Mouse (Mus musculus) lung, postnatal 0 days (tissue): ENCODE data around the gene Kctd20. TPM values are rescaled to one million over a fixed set of nuclear protein-coding genes. Genes with fewer than 3 reads are reported as not detected.

Experiments
- ATAC-seq: fragments of 200-750 bp; cut with Nextera tagmentation; 2 replicates; pipeline ENCODE4 v1.8.0; 2017; ENCODE audit warnings: moderate library complexity
- DNase-seq: peaks from one replicate; pipeline ENCODE4 v3.0.0-alpha.2; 2016; ENCODE audit warnings: low spot score
- H3K27ac ChIP-seq: fragments of 300-500 bp; sonication (generic); 2 replicates; pipeline ENCODE4 v1.5.1; 2014; ENCODE audit warnings: antibody characterized with exemption, mild to moderate bottlenecking, low read length, mixed read lengths
- H3K27me3 ChIP-seq: fragments of 300-500 bp; sonication (generic); replicated peaks from 2 replicates; pipeline ENCODE4 v1.6.1; 2014; ENCODE audit warnings: low read length, mixed read lengths; ENCODE audit not compliant: insufficient read depth
- H3K36me3 ChIP-seq: fragments of 300-500 bp; sonication (generic); 2 replicates; pipeline ENCODE4 v1.6.1; 2014; ENCODE audit warnings: low read length, mixed read lengths; ENCODE audit not compliant: insufficient read depth
- H3K4me1 ChIP-seq: fragments of 300-500 bp; sonication (generic); 2 replicates; pipeline ENCODE4 v1.6.1; 2014; ENCODE audit warnings: antibody characterized with exemption, low read depth, low read length, mixed read lengths; ENCODE audit not compliant: insufficient read depth
- H3K4me2 ChIP-seq: fragments of 300-500 bp; sonication (generic); replicated peaks from 2 replicates; pipeline ENCODE4 v1.6.1; 2014; ENCODE audit warnings: low read depth, mild to moderate bottlenecking, low read length, moderate library complexity, mixed read lengths
- H3K4me3 ChIP-seq: fragments of 300-500 bp; sonication (generic); 2 replicates; pipeline ENCODE4 v1.5.1; 2014; ENCODE audit warnings: low read depth, low read length
- H3K9ac ChIP-seq: fragments of 300-500 bp; sonication (generic); replicated peaks from 2 replicates; pipeline ENCODE4 v1.6.1; 2014; ENCODE audit warnings: low read depth, mild to moderate bottlenecking
- H3K9me3 ChIP-seq: fragments of 300-500 bp; sonication (generic); 2 replicates; pipeline ENCODE4 v1.6.1; 2016; ENCODE audit warnings: low read length, mixed read lengths
- CTCF ChIP-seq: IDR thresholded peaks from 2 replicates; pipeline ENCODE4 v1.5.1; 2016; ENCODE audit warnings: antibody characterized with exemption, mild to moderate bottlenecking
- EP300 ChIP-seq: IDR thresholded peaks from 2 replicates; pipeline ENCODE4 v1.6.1; 2016; ENCODE audit warnings: antibody characterized with exemption, mild to moderate bottlenecking, control low read depth
- WGBS: fragments of 180-500 bp; shearing (Covaris S2); extraction: QIAGEN DNeasy Blood & Tissue Kit; methylation state at CpG from one replicate; pipeline ENCODE4 v1.1.7; 2014; 5-methylcytosine and 5-hydroxymethylcytosine counted together
- polyA plus RNA-seq: library from polyadenylated mRNA; unstranded; fragments of >200 nt; fragmentation: Nextera tagmentation; extraction: Ambion mirVana; gene quantifications from 2 replicates; pipeline ENCODE4 v1.2.1, GENCODE M21; 2015

Kctd20 gene
- polyA plus RNA-seq, 1 experiment from 2014 or later: 44.3 TPM

- no peaks in the 10 kb centered on the region for H3K36me3 ChIP-seq
- peak; percentile 67 for TF ChIP-seq CTCF
- no peak for TF ChIP-seq EP300
- no peak overlapping the region for H3K4me3 ChIP-seq
- DNase-seq (no peak), ATAC-seq (no peak)
- H3K9ac ChIP-seq: no peak overlapping the region
- H3K27ac ChIP-seq: no peak overlapping the region
- no peaks in the 10 kb centered on the region for H3K4me1 ChIP-seq
- no peaks in the 10 kb centered on the region for H3K9me3 ChIP-seq
- no peak overlapping the region for H3K4me2 ChIP-seq
- 81% methylated on average over 10 of the region's 10 CpGs for WGBS
- no peaks in the 10 kb centered on the region for H3K27me3 ChIP-seq
These were observed 15.0 kb upstream of the Kctd20 start for GRCm38 (mm10) chr17:28936622-28937345.

GRCm38 (mm10) chr17:28940776-28941555 is 10.8 kb upstream of the Kctd20 start:
- H3K9ac ChIP-seq: no peak overlapping the region
- no peak for ATAC-seq
- H3K4me3 ChIP-seq: no peak overlapping the region
- no peak for DNase-seq
- no peak overlapping the region for H3K27ac ChIP-seq
- TF ChIP-seq EP300 (no peak), CTCF (no peak)
- H3K36me3 ChIP-seq: no peaks in the 10 kb centered on the region
- no peaks in the 10 kb centered on the region for H3K9me3 ChIP-seq
- H3K4me1 ChIP-seq: no peaks in the 10 kb centered on the region
- WGBS: 89% methylated on average over 25 of the region's 25 CpGs
- H3K4me2 ChIP-seq: no peak overlapping the region
- H3K27me3 ChIP-seq: no peaks in the 10 kb centered on the region

GRCm38 (mm10) chr17:28942101-28942500 is 9.6 kb upstream of the Kctd20 start:
- Histone ChIP-seq H3K4me3 (no peak overlapping the region), H3K27ac (no peak overlapping the region), H3K9ac (no peak overlapping the region), H3K36me3 (no peaks in the 10 kb centered on the region), H3K9me3 (no peaks in the 10 kb centered on the region), H3K4me2 (no peak overlapping the region), H3K27me3 (no peaks in the 10 kb centered on the region), H3K4me1 (no peaks in the 10 kb centered on the region)
- DNase-seq (no peak), ATAC-seq (no peak)
- WGBS: 74% methylated on average over 10 of the region's 11 CpGs
- TF ChIP-seq EP300 (no peak), CTCF (no peak)

DNA sequence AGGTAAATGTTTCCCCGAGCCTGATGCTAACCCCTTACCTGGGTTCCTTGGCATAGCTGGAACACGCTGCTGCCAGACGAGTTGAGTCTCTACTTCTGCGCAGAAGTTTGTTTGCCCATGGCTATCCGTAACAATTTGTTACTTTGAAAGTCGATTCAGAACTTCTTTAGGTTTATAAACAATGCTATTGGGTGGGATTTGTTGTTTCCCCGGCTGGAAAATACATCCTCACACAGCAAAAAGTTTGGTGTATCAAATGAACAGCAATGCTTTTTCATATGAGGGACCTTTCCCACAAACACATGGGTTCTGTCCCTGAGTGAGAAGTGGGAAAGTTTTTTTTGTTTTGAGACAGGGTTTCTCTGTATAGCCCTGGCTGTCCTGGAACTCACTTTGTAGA is 8.0 kb upstream of the Kctd20 start, which contains the start of gene Pxt1:
TSS of gene Pxt1 (minus strand) at position 101 of the 400 bp plus-strand sequence.
- no peak within 1 kb of the TSS for H3K27ac ChIP-seq
- no peaks in the 10 kb centered on the region for H3K4me1 ChIP-seq
- no peak within 1 kb of the TSS for H3K4me2 ChIP-seq
- TF ChIP-seq EP300 (no peak), CTCF (no peak)
- H3K4me3 ChIP-seq: no peak within 1 kb of the TSS
- H3K9ac ChIP-seq: no peak within 1 kb of the TSS
- no peak for ATAC-seq
- H3K27me3 ChIP-seq: no peaks in the 10 kb centered on the region
- H3K36me3 ChIP-seq: no peaks in the 10 kb centered on the region
- no peaks in the 10 kb centered on the region for H3K9me3 ChIP-seq
- DNase-seq: no peak
- 81% methylated on average over 7 of the region's 7 CpGs for WGBS

GRCm38 (mm10) chr17:28944481-28944880 is 7.3 kb upstream of the Kctd20 start:
- TF ChIP-seq EP300: no peak
- TF ChIP-seq CTCF: no peak
- H3K9me3 ChIP-seq: no peaks in the 10 kb centered on the region
- H3K9ac ChIP-seq: no peak overlapping the region
- DNase-seq (no peak), ATAC-seq (no peak)
- H3K36me3 ChIP-seq: no peaks in the 10 kb centered on the region
- 82% methylated on average over 7 of the region's 7 CpGs for WGBS
- no peak overlapping the region for H3K4me3 ChIP-seq
- H3K27me3 ChIP-seq: no peaks in the 10 kb centered on the region
- H3K4me2 ChIP-seq: no peak overlapping the region
- H3K27ac ChIP-seq: no peak overlapping the region
- H3K4me1 ChIP-seq: no peaks in the 10 kb centered on the region
